Mouse (Mus musculus) brain, embryonic 14.5 days (tissue): ENCODE measurements around the gene Selenbp1. TPM values are rescaled to one million over a fixed set of nuclear protein-coding genes. Genes with fewer than 3 reads are reported as not detected.
"Not testable (repeated sequence)": the region's sequence is repeated elsewhere in the genome, so short reads cannot be mapped to it uniquely, and the experiment has no call there.

Source experiments
- DNase-seq: peaks from one replicate; pipeline ENCODE4 v3.0.0-alpha.2; 2011; ENCODE audit warnings: low read depth
- CTCF ChIP-seq: fragments of 200-500 bp; IDR thresholded peaks from 2 replicates; pipeline ENCODE4 v1.5.1; 2012; ENCODE audit warnings: inconsistent platforms, mild to moderate bottlenecking, moderate library complexity, borderline replicate concordance; ENCODE audit not compliant: insufficient read depth, insufficient read length; ENCODE audit errors: extremely low read depth
- POLR2A ChIP-seq: fragments of 200-500 bp; IDR thresholded peaks from 2 replicates; pipeline ENCODE4 v1.6.1; 2012; ENCODE audit warnings: mild to moderate bottlenecking, inconsistent platforms, borderline replicate concordance; ENCODE audit not compliant: poor library complexity, insufficient read depth, insufficient read length, severe bottlenecking; ENCODE audit errors: extremely low read depth
- polyA plus RNA-seq: library from polyadenylated mRNA; depleted of rRNA; stranded (reverse); fragments of >200 nt; gene quantifications from 2 replicates; pipeline ENCODE4 v1.2.3, GENCODE M21; 2012

Gene Selenbp1
- polyA plus RNA-seq, 1 experiment: 9.7 TPM

DNA sequence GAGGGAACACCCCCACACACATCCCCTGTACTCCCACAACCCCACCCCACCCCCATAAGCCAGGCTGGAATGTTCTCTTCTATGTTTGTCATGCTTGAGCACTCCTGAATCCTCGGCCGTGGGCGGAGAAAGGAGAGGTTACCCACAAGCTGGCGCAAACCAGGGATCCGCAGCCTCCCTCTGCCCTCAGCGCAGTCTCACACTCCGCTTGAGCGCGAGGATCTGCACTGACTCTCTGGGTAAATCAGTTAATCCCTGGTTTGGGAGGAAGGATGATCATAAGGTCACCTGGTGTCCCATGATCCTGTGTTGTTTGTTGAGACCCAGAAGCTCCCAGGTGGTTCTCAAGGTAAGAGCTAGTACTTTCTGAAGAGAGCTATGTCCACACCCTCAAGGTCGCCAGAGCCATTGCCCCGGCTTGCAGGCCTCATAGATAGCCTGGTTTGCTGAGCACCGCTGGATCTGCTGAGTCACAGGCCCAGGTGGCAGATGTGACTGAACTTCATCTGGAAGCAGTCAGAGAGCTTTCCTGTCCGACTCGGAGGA is 15.0 kb upstream of the Selenbp1 start:
- peak; percentile 13 for DNase-seq
- TF ChIP-seq POLR2A (no peak), CTCF (no peak)

- no peak for TF ChIP-seq POLR2A
- no peak for TF ChIP-seq CTCF
- no peak for DNase-seq
Measured at GRCm38 (mm10) chr3:94918845-94919244, 14.0 kb upstream of the Selenbp1 start.

DNA sequence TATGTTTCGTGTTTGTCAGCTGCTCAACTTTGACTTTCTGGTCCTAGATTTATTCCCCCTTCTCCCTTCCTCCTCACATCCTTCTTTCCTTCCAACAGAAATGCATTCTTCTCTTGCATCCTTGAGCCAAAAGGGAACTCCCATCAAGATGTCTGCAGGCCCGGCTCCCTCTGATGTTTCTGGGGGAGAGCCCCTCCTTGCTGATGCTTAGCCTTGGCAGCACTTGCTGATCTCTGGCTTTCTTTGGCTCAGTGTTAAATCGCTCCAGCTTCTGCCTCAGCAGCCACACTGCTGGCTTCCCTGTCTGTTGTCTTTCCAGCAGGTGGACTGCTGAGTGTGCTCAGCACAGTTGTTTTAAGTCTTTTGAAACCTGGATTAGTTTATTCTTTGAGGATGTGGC is 11.8 kb upstream of the Selenbp1 start:
- DNase-seq: peak; percentile 37
- TF ChIP-seq CTCF (no peak), POLR2A (no peak)

DNA sequence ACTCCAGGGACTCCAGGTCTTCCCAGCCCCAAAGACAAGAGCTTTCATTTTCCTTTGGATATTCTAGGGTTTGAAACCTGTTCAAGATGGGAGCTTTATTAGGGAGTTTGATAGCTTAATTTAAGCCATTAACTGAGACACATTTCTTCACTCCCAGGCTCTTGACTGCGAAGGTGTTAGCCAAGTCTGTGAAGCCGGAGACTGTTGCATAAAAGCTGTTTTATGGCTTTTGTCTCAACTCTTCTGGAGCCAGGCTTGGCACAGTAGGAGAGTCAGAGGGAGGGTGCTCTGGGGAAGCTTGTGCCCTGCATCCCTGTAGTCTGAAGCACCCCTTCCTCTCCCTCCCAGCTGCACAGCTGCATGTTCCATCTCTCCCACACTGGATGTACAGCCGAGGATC is 10.5 kb upstream of the Selenbp1 start:
- TF ChIP-seq POLR2A: no peak

DNA sequence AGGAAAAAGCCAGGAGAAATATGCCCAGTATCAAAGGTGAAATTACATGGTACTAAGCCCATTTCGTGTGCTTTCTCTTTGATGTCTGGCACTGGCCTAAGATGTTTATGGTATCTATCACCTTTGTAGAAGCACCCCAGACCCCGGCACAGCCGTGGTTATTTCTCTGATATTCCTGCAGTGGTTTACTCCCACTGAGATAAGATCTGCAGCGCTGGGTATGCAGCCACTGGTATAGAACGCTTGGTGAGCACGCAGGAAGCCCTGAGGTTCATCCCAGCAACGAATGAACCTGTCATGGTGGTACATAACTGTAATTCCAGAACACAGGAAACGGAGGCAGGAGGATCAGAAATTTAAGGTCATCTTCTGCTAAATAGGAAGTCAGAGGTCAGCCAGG is 8.2 kb upstream of the Selenbp1 start:
- no peak for TF ChIP-seq CTCF
- no peak for TF ChIP-seq POLR2A
- DNase-seq: no peak

More for the DNA sequence above, 10.5 kb upstream of the Selenbp1 start:
- DNase-seq: no peak

DNA sequence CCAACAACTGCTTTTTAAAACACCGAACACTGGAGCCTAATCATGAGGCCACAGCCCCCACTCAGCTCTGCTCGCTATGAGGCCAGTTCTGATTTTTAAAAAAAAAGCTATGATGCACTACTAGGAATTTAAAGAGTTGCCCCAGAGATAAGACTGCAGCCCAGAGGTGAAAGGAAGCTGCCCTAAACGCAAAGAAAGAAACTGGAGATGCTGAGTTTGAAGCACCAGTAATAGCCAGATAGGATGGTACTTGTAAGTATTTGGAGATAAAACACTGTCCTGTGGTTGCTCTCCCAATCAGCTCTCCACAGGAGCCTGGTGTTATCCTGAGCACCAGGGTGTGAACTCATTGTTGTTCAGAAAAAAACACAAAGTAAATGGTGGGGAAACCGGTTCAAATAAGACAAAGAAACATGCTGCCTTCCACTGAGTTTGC is 6.5 kb upstream of the Selenbp1 start:
- not testable (repeated sequence) for DNase-seq

- not testable (repeated sequence) for DNase-seq
Measured at GRCm38 (mm10) chr3:94928979-94929378, 3.9 kb upstream of the Selenbp1 start.

DNA sequence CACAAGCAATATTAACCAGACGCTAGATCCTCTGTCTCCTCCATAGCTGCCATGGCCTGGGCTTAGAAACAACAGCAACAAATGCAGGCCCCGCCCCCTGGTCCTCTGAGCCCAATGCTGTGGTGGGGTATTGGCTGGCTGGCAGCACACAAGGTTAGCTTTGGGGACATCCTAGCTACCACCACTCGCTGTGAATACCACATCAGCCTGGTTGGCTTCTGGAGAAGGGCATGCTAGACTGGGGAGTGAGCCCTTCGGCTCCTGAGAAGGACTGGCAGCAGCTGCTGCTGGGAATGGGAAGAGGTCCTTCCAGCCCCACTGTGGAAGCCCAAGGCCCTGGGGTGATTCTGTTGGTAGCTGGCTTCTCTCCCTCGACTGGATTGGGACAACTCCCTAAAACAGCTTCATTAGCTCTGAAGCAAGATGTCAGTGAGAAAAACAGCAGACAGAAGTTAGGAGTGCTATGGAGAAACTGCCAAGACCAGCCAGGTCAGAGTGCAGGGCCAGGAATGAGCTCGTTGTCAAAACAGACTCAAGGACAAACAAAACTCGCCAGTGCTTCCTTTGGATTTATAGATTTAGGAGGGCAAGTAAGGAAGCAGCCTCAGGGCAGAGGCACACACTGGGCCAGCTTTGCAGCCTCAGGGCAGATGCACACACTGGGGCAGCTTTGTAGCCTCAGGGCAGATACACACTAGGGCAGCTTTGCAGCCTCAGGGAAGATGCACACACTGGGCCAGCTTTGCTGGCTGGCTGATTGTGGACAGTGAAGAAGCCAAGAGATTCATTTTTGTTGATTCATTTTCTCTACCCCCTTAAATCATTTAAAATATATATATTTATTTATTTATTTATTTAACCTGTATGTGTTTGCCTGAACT is 2.2 kb upstream of the Selenbp1 start:
- DNase-seq: not testable (repeated sequence)

DNA sequence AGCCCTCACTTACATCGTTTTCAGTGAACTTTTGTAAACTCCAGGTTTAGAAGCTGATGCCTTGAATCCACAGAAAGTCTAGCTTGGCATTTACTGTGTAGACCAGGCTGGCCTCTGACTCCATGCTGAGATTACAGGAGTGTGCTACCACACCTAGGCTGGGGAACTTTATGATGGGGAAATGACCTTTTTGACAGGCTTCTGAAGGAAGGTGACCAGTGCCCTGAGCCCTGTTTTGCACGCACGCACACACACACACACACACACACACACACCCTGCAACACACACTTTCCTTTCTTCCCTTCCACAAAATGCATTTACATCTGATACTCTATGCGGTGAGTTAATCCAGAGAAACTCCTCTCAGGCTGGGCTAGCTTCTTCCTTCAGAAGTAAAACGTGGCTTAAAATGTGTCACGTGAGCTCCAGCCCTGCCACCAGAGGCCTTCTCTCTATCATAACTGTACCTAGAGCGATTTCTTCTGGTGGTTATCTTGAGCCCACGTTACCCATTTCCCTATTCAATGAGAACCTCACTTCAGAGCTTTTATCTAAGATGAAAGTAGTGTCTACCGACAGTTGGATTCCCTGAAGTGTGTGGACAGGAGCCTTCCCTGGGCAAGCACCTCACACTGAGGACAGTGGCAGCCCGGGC is 1.3 kb upstream of the Selenbp1 start:
- not testable (repeated sequence) for DNase-seq

DNA sequence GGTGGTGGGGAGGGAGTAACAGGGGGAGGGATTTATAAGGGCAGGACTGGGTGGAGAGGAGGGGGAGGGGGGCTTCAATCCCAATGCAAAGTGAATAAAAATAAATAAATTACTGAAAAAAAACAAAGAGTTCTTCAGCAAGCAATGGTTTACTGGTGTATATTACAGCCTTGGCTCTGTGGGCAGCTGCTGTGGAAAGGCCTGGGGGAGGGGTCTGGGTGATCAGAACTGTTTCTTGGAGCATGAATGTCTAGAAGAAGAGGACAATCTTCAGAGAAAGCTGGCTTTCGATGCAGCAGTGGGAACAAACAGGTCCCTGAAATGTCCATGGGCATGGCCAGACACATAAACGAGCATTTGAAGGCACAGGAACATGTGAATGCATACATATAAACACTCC is 577 bp upstream of the Selenbp1 start:
- DNase-seq: peak; percentile 6

DNA sequence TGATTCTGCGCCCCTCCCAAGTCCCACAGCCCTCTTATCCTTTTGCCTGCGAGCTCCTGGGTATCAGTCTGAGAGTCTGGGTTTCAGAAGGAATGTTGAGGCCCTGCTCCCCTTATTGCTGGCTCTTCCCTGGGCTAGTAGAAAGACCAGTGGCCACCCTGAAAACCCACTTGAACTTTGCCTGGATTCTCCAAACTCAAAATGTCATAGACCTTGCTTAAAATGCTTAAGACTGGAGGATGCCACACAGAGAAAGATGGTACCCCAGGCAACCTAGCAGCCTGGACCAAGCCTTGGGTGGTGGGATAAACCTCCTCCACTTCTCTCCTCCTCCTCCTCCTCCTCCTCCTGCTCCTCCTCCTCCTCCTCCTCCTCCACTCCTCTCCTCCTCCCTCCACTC is 748 bp downstream of the Selenbp1 start:
- not testable (repeated sequence) for DNase-seq

GRCm38 (mm10) chr3:94934564-94934963 is 1.7 kb downstream of the Selenbp1 start:
- DNase-seq: not testable (repeated sequence)

DNA sequence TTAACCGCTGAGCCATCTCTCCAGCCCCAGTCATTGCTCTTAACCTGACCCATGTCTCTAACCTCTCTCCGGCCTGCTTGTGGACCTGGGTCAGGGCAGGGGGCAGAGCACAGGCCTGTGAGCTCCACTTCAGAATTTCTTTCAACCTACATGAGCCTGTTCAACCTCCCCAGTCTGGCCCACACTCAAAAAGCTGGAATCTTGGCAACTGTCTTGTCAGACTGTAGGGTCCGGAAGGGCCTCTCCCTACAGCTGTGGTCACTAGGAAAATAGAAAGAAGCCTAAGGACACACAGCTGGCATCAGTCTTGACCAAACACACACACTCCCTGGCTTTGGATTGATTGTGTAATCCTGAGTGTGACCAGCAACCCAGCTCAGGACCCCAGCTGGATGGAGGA is 2.5 kb downstream of the Selenbp1 start:
- not testable (repeated sequence) for DNase-seq

- DNase-seq: not testable (repeated sequence)
Measured at GRCm38 (mm10) chr3:94936147-94936546, 3.3 kb downstream of the Selenbp1 start.

GRCm38 (mm10) chr3:94937194-94937593 is 4.3 kb downstream of the Selenbp1 start:
- DNase-seq: not testable (repeated sequence)

DNA sequence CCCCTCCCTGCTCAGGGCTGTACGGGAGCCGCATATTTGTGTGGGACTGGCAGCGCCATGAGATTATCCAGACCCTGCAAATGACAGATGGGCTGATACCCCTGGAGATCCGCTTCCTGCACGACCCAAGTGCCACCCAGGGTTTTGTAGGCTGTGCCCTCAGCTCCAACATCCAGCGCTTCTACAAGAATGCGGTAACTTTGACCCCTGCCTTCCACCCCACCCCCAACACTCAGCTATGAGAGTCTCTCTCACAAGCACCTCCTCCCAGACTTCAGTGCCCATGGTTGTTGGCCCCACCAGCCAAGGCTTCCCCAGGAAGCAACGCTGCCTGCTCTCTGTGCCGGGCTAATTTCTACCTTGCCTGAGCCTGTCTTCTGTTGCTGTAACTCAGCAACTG is 7.2 kb downstream of the Selenbp1 start:
- DNase-seq: not testable (repeated sequence)

GRCm38 (mm10) chr3:94942211-94942967 is 9.5 kb downstream of the Selenbp1 start:
- DNase-seq: not testable (repeated sequence)
